Mouse (Mus musculus): ENCODE results near the gene Acsbg1. TPM values are rescaled to one million over a fixed set of nuclear protein-coding genes. Genes with fewer than 3 reads are reported as not detected.

The Acsbg1 gene
- polyA plus RNA-seq (2017; shearing (Covaris generic)), result 19.6 TPM

GRCm38 (mm10) chr9:54661605-54662377 lies at the start of gene Acsbg1:
Gene Acsbg1 (minus strand): TSS chr9:54661870.

GRCm38 (mm10) chr9:54698318-54699086 lies 36.8 kb upstream of the Acsbg1 start, which contains the start of gene Dnaja4:
Gene Dnaja4 (plus strand): TSS chr9:54698873.

GRCm38 (mm10) chr9:54586199-54587061 lies 75.2 kb downstream of the Acsbg1 start, which contains the start of gene Idh3a:
Gene Idh3a (plus strand): TSS chr9:54586334.

GRCm38 (mm10) chr9:54559771-54560471 lies 101.7 kb downstream of the Acsbg1 start, which contains the start of gene Cib2:
Gene Cib2 (minus strand): TSS chr9:54560218.

Other genes with a start within 250 kb of the Acsbg1 start
- gene Dmxl2, start 160.2 kb downstream of the Acsbg1 start, polyA plus RNA-seq (2017; shearing (Covaris generic)), result 0.37 TPM
- not detected for gene Sh2d7, start 122.9 kb downstream of the Acsbg1 start, polyA plus RNA-seq (2017; shearing (Covaris generic))
- 0.35 TPM for gene Cib2, start 101.7 kb downstream of the Acsbg1 start, polyA plus RNA-seq (2017; shearing (Covaris generic))
- 90.5 TPM for gene Idh3a, start 75.5 kb downstream of the Acsbg1 start, polyA plus RNA-seq (2017; shearing (Covaris generic))
- gene Dnaja4, start 37.0 kb upstream of the Acsbg1 start, polyA plus RNA-seq (2017; shearing (Covaris generic)), result 58.2 TPM
- 58.7 TPM for gene Wdr61, start 72.6 kb upstream of the Acsbg1 start, polyA plus RNA-seq (2017; shearing (Covaris generic))
- gene Crabp1, start 102.9 kb upstream of the Acsbg1 start, polyA plus RNA-seq (2017; shearing (Covaris generic)), result not detected
- gene Ireb2, start 201.9 kb upstream of the Acsbg1 start, polyA plus RNA-seq (2017; shearing (Covaris generic)), result 15.2 TPM

All from effector memory CD4-positive, alpha-beta T cell, adult 5 months (primary cell).